Mouse (Mus musculus) limb, embryonic 11.5 days (tissue): ENCODE data around the gene Kif5a. TPM values are rescaled to one million over a fixed set of nuclear protein-coding genes. Genes with fewer than 3 reads are reported as not detected.

Experiments
- ATAC-seq: fragments of 200-750 bp; cut with Nextera tagmentation; 2 replicates; pipeline ENCODE4 v1.8.0; 2017; ENCODE audit warnings: low read depth; ENCODE audit not compliant: insufficient number of reproducible peaks, low FRiP score, low TSS enrichment
- DNase-seq: peaks from one replicate; pipeline ENCODE4 v3.0.0-alpha.2; 2015; ENCODE audit warnings: low spot score
- H3K27ac ChIP-seq: fragments of 300-500 bp; sonication (generic); replicated peaks from 2 replicates; pipeline ENCODE4 v1.5.1; 2014; ENCODE audit warnings: low read depth, mild to moderate bottlenecking, low read length
- H3K27me3 ChIP-seq: fragments of 300-500 bp; sonication (generic); 2 replicates; pipeline ENCODE4 v1.6.1; 2014; ENCODE audit warnings: mild to moderate bottlenecking, low read length, mixed read lengths; ENCODE audit not compliant: control insufficient read depth, insufficient read depth
- H3K36me3 ChIP-seq: fragments of 300-500 bp; sonication (generic); 2 replicates; pipeline ENCODE4 v1.6.1; 2014; ENCODE audit warnings: mild to moderate bottlenecking, low read length, moderate library complexity, mixed read lengths; ENCODE audit not compliant: control insufficient read depth, insufficient read depth
- H3K4me1 ChIP-seq: fragments of 300-500 bp; sonication (generic); 2 replicates; pipeline ENCODE4 v1.6.1; 2014; ENCODE audit warnings: low read length, mixed read lengths; ENCODE audit not compliant: control insufficient read depth, insufficient read depth
- H3K4me2 ChIP-seq: fragments of 300-500 bp; sonication (generic); 2 replicates; pipeline ENCODE4 v1.6.1; 2014; ENCODE audit warnings: low read depth, mild to moderate bottlenecking, moderate library complexity; ENCODE audit not compliant: severe bottlenecking
- H3K4me3 ChIP-seq: fragments of 300-500 bp; sonication (generic); 2 replicates; pipeline ENCODE4 v1.5.1; 2014; ENCODE audit warnings: low read depth, low read length
- H3K9ac ChIP-seq: fragments of 300-500 bp; sonication (generic); 2 replicates; pipeline ENCODE4 v1.6.1; 2014; ENCODE audit warnings: mild to moderate bottlenecking, low read length
- H3K9me3 ChIP-seq: fragments of 300-500 bp; sonication (generic); 2 replicates; pipeline ENCODE4 v1.6.1; 2016; ENCODE audit warnings: low read length; ENCODE audit not compliant: control insufficient read depth
- WGBS: fragments of 180-500 bp; shearing (Covaris S2); extraction: QIAGEN DNeasy Blood & Tissue Kit; methylation state at CpG from one replicate; pipeline ENCODE4 v1.1.7; 2014; 5-methylcytosine and 5-hydroxymethylcytosine counted together
- polyA plus RNA-seq: library from polyadenylated mRNA; unstranded; fragments of >200 nt; fragmentation: Nextera tagmentation; extraction: Ambion mirVana; gene quantifications from 2 replicates; pipeline ENCODE4 v1.2.1, GENCODE M21; 2014

Kif5a gene
- polyA plus RNA-seq, 1 experiment from 2014 or later: 2.1 TPM

- no peak for ATAC-seq
- H3K9me3 ChIP-seq: no peaks in the 10 kb centered on the region
These were observed 1.8 kb upstream of the Kif5a start for GRCm38 (mm10) chr10:127264971-127265370.

GRCm38 (mm10) chr10:127264336-127264735 is 1.2 kb upstream of the Kif5a start:
- DNase-seq: no peak
- no peak for ATAC-seq
- Histone ChIP-seq H3K27me3 (peaks cover 17% of the 10 kb centered on the region; the same call in 1 of the 2 replicates), H3K4me1 (peaks cover 9% of the 10 kb centered on the region), H3K9me3 (no peaks in the 10 kb centered on the region), H3K9ac (no peak overlapping the region), H3K4me2 (no peak overlapping the region), H3K27ac (no peak overlapping the region), H3K4me3 (no peak overlapping the region), H3K36me3 (no peaks in the 10 kb centered on the region)
- WGBS: 77% methylated on average over 8 of the region's 8 CpGs

More at GRCm38 (mm10) chr10:127264971-127265370, 1.8 kb upstream of the Kif5a start:
- peaks cover 17% of the 10 kb centered on the region; the same call in 1 of the 2 replicates for H3K27me3 ChIP-seq
- H3K36me3 ChIP-seq: no peaks in the 10 kb centered on the region
- DNase-seq: no peak
- WGBS: 79% methylated on average over 4 of the region's 4 CpGs
- no peak overlapping the region for H3K9ac ChIP-seq
- no peak overlapping the region for H3K4me2 ChIP-seq
- no peak overlapping the region for H3K27ac ChIP-seq
- H3K4me1 ChIP-seq: peaks cover 9% of the 10 kb centered on the region
- no peak overlapping the region for H3K4me3 ChIP-seq

- Histone ChIP-seq H3K9me3 (no peaks in the 10 kb centered on the region), H3K4me1 (peaks cover 9% of the 10 kb centered on the region), H3K9ac (no peak overlapping the region), H3K36me3 (no peaks in the 10 kb centered on the region), H3K4me3 (0 out of 2 replicates have a peak overlapping the region, but pooled peaks have one; percentile 43), H3K27me3 (peaks cover 17% of the 10 kb centered on the region; the same call in 1 of the 2 replicates), H3K4me2 (no peak overlapping the region), H3K27ac (no peak overlapping the region)
- ATAC-seq (no peak), DNase-seq (no peak)
- 62% methylated on average over 3 of the region's 3 CpGs for WGBS
These were observed 483 bp upstream of the Kif5a start for GRCm38 (mm10) chr10:127263631-127264030.

- Histone ChIP-seq H3K27ac (no peak overlapping the region), H3K9ac (peak overlapping the region; percentile 1; the same call in 1 of the 2 replicates), H3K36me3 (no peaks in the 10 kb centered on the region), H3K4me1 (peaks cover 4% of the 10 kb centered on the region), H3K4me3 (peak overlapping the region; percentile 43), H3K9me3 (no peaks in the 10 kb centered on the region), H3K4me2 (peak overlapping the region; percentile 86), H3K27me3 (peaks cover 17% of the 10 kb centered on the region; the same call in 1 of the 2 replicates)
- ATAC-seq (no peak), DNase-seq (no peak)
- WGBS: 68% methylated on average over 15 of the region's 15 CpGs
These were observed 1.2 kb downstream of the Kif5a start for GRCm38 (mm10) chr10:127261706-127262547.

- 77% methylated on average over 8 of the region's 8 CpGs for WGBS
- Histone ChIP-seq H3K27me3 (peaks cover 9% of the 10 kb centered on the region; the same call in 1 of the 2 replicates), H3K36me3 (no peaks in the 10 kb centered on the region), H3K27ac (no peak overlapping the region), H3K4me3 (no peak overlapping the region), H3K4me2 (no peak overlapping the region), H3K4me1 (peaks cover 2% of the 10 kb centered on the region; the same call in 1 of the 2 replicates), H3K9ac (no peak overlapping the region), H3K9me3 (no peaks in the 10 kb centered on the region)
- ATAC-seq (no peak), DNase-seq (no peak)
These were observed 4.7 kb downstream of the Kif5a start for GRCm38 (mm10) chr10:127258489-127258888.

GRCm38 (mm10) chr10:127257790-127258189 is 5.4 kb downstream of the Kif5a start:
- Histone ChIP-seq H3K27me3 (0 out of 2 replicates have a peak, but pooled peaks cover 6% of the 10 kb centered on the region), H3K4me3 (no peak overlapping the region), H3K9ac (no peak overlapping the region), H3K4me2 (no peak overlapping the region), H3K27ac (no peak overlapping the region), H3K4me1 (no peaks in the 10 kb centered on the region; the same call in 1 of the 2 replicates), H3K9me3 (no peaks in the 10 kb centered on the region), H3K36me3 (no peaks in the 10 kb centered on the region)
- 82% methylated on average over 6 of the region's 6 CpGs for WGBS
- ATAC-seq: no peak
- DNase-seq: no peak

GRCm38 (mm10) chr10:127255625-127256345 is 7.4 kb downstream of the Kif5a start:
- Histone ChIP-seq H3K9ac (no peak overlapping the region), H3K36me3 (no peaks in the 10 kb centered on the region), H3K4me1 (no peaks in the 10 kb centered on the region), H3K27ac (no peak overlapping the region), H3K4me2 (no peak overlapping the region), H3K9me3 (no peaks in the 10 kb centered on the region), H3K4me3 (no peak overlapping the region), H3K27me3 (no peaks in the 10 kb centered on the region)
- ATAC-seq (peak; percentile 74), DNase-seq (peak; percentile 85)
- 25% methylated on average over 14 of the region's 14 CpGs for WGBS

GRCm38 (mm10) chr10:127250810-127251209 is 12.3 kb downstream of the Kif5a start:
- Histone ChIP-seq H3K9ac (no peak overlapping the region), H3K4me3 (no peak overlapping the region), H3K4me1 (no peaks in the 10 kb centered on the region), H3K27me3 (no peaks in the 10 kb centered on the region), H3K27ac (no peak overlapping the region), H3K4me2 (no peak overlapping the region), H3K36me3 (no peaks in the 10 kb centered on the region), H3K9me3 (no peaks in the 10 kb centered on the region)
- 85% methylated on average over 5 of the region's 5 CpGs for WGBS
- DNase-seq (no peak), ATAC-seq (no peak)
